Mouse (Mus musculus) layer of hippocampus, adult 18-20 months (tissue): ENCODE data around the gene Arl3. TPM values are rescaled to one million over a fixed set of nuclear protein-coding genes. Genes with fewer than 3 reads are reported as not detected.

Experiments used
- DNase-seq, 2 experiments: peaks; one replicate each; pipeline ENCODE4 v3.0.0; 2022; ENCODE audit warnings: low spot score in 2 of 2
- total RNA-seq, 2 experiments: library from RNA; stranded (reverse); gene quantifications; 2 replicates each; pipeline ENCODE4 v1.2.3; 2021

Arl3 gene
- total RNA-seq, 2 experiments from 2014 or later, result 127 to 132 TPM

DNA sequence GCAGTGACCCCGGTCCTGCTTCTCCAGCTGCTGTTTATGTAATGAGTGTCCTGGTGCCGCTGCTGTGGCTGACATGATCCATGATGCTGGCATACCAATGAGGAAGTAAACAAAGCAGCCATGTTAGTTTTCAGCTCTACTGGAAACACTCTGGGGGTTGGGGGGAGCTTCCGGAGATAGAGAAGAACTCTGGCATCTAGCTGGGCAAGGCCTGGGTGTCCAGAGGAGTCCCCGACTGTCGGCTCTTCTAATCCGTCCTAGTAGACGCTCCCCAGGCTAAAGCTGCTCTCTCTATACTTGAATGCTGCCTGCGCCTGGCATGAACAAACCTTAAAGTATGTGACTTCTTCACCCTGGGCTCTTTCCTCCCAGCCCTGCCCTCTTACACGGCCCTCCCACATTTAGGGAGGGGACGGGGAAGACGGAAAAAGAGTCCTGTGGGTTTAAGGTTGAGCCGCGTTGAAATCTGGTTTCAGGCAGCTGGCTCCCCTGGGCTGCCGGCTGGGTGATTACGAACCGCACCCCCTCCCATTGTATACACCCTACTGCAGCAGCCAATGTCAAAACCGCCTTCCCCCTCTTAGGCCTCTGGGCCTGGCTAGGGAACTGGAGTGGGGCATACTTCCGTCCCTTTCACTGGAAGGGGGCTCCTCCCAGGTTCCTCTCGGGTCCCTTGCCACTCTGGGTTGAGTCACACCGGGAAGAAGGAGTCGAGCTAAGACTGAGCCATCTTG is 69.5 kb downstream of the Arl3 start:
- DNase-seq, result no peak

GRCm38 (mm10) chr19:46502471-46503166 is 70.4 kb downstream of the Arl3 start:
- peak; percentile 60 to 64 for DNase-seq

DNA sequence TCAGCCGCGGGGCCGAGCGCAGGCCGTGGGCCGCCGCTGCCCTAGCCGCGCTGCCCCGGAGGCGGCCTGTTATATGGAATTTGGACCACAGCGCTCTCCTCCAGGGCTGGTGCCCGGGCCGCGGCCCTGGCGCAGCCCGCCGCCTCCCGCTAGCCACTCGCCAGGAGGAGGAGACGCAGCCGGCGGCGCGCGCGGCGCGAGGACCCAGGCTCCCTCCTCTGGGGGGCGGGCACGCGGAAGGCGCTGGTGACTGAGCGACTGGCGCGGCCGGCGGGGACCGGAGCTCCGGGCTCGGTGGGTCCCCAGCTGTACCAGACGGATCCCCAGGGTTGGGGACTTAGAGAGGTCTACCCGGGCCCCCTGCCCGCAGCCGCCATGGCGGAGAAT is 70.9 kb downstream of the Arl3 start:
- DNase-seq, result peak; percentile 79 to 87

GRCm38 (mm10) chr19:46501401-46502068 is 71.5 kb downstream of the Arl3 start, which contains the start of gene Trim8:
Gene Trim8, plus strand, starts transcription at chr19:46501702.
- DNase-seq, result peak; percentile 58 to 79

DNA sequence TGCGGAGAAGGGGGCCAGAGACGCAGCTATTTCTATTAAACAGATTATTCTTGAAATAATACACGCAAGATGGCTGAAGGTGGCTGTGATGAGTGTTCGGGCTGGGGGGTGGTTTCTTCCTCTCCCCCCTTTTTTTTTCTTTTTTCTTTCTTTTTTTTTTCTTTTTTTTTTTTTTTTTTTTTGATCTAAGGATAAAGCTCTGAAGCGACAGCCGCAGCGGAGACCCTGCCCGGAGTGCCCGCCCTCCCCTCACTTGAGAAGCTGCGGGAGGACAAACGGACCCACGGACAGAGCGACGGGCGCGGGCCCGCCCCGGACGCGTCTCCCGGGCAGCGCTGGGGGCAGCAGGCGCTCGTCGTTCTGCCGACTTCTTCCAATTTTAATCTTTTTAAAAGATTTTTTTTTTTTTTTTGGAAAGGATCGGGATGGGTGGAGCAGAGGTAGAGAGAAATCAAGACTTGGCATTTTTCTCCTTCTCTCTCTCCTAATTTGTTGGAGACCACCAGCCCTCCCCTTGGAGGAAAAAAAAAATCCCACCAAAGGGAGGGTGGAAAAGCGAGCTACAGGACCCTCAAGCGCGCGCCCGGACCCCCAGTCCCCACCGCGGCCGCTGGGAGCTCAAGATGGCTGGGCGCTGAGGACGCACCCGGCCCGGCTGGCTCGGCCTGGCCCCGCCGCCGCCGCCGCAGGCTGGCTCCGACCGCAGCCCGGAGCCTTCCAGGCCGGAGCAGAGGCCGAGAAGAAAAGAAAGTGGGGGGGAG is 72.2 kb downstream of the Arl3 start:
- no peak for DNase-seq

GRCm38 (mm10) chr19:46499836-46500580 is 73.0 kb downstream of the Arl3 start:
- peak; percentile 95 to 99 for DNase-seq

DNA sequence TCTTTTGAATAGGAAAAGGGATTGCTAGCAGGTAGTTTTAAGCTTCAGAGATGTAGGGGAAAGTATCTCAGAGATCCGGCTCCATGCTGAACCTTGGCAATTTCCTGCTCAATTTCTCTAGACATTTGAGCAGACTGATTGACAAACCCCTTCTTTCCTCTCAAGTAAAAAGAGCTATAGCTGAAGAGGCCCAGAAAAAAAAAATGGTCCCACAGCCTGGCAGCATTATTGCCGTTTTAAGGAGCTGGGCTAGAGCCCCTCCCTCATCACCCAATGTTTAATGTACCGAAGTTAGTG is 73.5 kb downstream of the Arl3 start:
- no peak for DNase-seq

DNA sequence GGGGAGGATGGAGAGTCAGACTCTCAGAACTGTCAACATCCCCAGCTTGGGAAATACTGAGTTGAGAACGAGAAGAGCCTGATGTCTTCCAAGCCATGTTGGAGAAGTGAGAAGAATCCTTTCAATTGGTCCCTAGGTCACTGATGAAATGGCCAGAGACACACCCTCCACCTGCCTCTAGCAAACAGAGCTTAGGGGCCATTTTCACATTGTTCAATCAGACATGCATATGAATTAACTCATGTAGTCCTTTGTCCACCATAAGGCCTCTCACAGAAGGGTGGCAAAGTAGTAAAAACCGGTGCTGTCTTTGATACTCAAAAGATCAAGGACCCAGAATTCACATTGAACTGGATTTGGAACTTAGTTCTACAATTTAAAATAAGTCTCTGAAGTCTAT is 75.8 kb downstream of the Arl3 start:
- DNase-seq, result no peak

DNA sequence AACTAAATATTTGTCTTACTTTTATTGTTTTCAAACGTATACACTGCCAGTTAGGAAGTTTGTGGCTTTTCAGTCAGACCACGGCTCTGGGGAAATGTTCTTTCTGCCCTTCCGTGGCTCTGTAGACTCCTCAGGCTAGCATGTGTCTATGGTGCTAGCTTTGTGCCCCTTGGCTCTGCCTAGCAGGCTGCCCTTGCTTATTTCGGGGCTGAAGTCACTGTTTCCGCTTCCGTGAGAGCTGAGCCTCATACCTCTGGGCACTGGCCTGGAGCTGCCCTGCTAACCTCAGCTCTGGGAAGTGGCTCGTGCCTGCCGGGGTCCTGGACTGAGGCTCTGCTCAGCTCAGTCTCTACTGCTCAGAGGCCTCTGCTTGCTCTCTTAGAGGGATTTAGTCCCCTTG is 77.9 kb downstream of the Arl3 start:
- no peak for DNase-seq

GRCm38 (mm10) chr19:46490634-46491033 is 82.4 kb downstream of the Arl3 start:
- DNase-seq, result no peak

GRCm38 (mm10) chr19:46489448-46489847 is 83.5 kb downstream of the Arl3 start:
- DNase-seq, result no peak

GRCm38 (mm10) chr19:46486709-46487108 is 86.3 kb downstream of the Arl3 start:
- DNase-seq, result no peak

DNA sequence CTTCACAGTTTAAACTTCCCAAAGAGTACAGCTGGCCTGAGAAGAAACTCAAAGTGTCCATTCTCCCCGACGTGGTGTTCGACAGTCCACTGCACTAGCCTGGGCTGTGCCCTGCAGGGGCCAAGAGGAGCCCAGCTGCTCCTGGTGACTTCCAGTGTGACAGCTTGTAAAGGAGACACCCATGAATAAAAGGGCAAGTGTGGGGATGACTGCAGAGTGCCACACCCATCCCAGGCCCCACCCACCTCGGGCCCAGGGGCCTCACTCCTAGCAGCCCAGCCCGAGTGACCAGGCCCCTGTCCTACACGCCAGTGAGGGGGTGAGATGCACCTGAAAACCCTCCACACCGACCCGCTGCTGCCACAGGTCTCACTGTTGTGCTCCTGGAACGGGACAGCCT is 87.2 kb downstream of the Arl3 start:
- DNase-seq, result no peak

- DNase-seq, result no peak
These were observed 88.5 kb downstream of the Arl3 start for GRCm38 (mm10) chr19:46484518-46484917.

GRCm38 (mm10) chr19:46483701-46484328 is 89.2 kb downstream of the Arl3 start:
- DNase-seq, result peak in 1 of 2 experiments; percentile 66

DNA sequence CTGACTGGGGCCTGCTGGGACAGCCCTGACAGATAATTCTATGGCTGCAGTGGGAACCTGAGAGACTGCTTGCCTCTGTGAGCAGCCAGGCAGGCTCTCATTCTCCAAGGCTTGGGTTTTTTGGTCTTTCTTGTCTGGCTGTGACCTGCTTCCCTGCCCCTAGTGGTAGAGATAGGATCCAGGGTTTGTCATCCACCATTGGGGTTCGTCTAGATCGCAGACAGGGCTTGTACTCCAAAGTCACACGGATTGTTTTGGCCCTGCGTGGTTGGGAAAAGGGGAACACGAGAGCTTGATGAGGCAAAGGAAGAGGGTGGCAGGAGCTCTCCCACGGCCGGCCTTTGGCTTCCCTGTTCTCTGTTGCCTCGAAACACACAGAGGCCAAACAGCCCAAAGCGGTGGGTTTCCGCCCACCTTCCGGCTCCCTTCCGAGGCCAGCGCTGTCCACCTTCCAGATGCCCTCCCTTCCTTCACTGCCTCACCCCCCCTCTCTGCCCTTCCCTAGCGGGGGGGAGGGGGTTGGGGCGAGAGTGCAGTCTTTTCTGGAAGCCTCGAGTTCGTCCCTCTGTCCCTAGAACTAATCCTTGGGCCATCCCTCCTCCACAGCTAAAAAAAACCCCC is 90.0 kb downstream of the Arl3 start:
- no peak for DNase-seq

DNA sequence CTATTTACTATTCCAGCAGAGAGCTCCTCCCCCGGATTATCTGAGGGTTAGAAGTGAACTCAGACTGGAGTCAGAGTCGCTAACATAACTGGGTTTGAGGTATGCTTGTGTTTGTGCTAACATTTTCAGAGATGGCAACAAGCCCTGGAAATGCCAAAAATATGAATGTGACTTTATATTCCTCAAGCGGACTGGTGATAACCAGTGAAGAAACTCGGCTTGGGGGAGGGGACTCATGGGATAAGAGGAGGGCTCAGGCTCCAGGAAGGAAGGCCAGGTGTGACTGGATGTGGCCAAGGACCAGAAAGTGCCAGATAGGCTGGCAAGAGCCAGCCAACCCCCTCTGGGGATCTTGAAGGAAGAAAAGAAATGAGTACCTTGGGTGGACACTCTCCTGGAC is 91.2 kb downstream of the Arl3 start:
- no peak for DNase-seq

DNA sequence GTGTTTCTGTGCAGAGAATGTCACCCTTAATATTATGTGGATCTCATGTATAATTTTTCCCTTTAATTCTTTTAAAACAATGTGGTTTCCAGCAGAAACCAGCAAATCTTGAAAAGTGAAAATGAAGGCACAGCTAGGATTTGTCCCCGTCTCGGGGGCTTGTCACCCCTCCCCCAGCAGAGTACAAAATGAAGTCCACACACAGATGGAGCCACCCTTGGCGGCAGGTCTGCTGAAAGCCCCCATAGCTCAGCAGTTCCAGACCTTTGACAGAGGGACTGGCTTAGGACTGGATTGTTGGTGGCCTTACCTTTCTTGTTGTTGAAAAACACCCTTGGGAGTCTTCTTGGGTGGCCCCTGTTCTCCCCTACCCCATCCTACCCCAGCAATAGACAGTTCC is 91.6 kb downstream of the Arl3 start:
- DNase-seq, result no peak
